Mouse (Mus musculus): ENCODE results near the gene 1700001C19Rik. TPM values are rescaled to one million over a fixed set of nuclear protein-coding genes. Genes with fewer than 3 reads are reported as not detected.
A peak's percentile ranks its signal among the peaks of the same experiment; 100 is the strongest.

Gene 1700001C19Rik
- polyA plus RNA-seq, 1 experiment from 2014 or later: 7.8 TPM

GRCm38 (mm10) chr17:47386649-47387048 is 50.5 kb downstream of the 1700001C19Rik start:
- no peak overlapping the region for H3K4me3 ChIP-seq (ENCODE audit: low read depth, low read length)
- WGBS (ENCODE audit: insufficient replicate concordance): 61% methylated on average over 4 of the region's 4 CpGs

DNA sequence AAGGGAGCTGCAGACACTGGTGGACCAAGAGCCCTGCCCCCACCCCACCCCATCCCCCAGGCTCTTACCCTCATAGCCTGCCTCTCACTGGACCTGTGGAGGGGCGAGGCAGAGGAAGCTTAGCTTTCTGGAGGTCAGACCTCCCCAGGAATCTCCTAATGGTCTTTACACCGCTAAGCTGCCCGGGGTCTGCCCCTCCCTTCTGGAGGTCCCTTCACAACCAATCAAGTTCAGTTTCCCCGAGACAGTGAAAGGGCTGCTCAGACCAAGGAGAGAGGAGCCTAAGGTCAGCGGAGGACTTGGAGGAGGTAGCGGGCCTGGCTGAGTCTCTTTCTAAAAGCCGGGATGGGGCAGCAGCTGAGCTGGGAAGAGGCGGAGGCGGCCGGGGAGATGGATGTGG is 52.0 kb downstream of the 1700001C19Rik start, which contains the start of gene Guca1b:
Gene Guca1b, plus strand, starts transcription at position 249 of the 400 bp plus-strand sequence.
- 0 out of 2 replicates have a peak, but pooled peaks cover 3% of the 10 kb centered on the region for H3K36me3 ChIP-seq (replicated peaks; ENCODE audit: insufficient read depth, low read length)
- no peaks in the 10 kb centered on the region for H3K9me3 ChIP-seq (ENCODE audit: low read length)
- 42% methylated on average over 10 of the region's 10 CpGs for WGBS (ENCODE audit: insufficient replicate concordance)
- no peak within 1 kb of the TSS for H3K9ac ChIP-seq (replicated peaks)
- H3K4me1 ChIP-seq (ENCODE audit: insufficient read depth): no peaks in the 10 kb centered on the region
- no peak within 1 kb of the TSS for H3K27ac ChIP-seq (ENCODE audit: low read depth)
- no peak within 1 kb of the TSS for H3K4me2 ChIP-seq (ENCODE audit: low read depth, low read length)
- no peak for TF ChIP-seq EP300 (IDR thresholded peaks at IDR 0.05; ENCODE audit: low read depth)
- no peaks in the 10 kb centered on the region for H3K27me3 ChIP-seq (ENCODE audit: insufficient read depth, low read length)
- no peak for ATAC-seq
- no peak within 1 kb of the TSS for H3K4me3 ChIP-seq (ENCODE audit: low read depth, low read length)
- no peak for DNase-seq

More at GRCm38 (mm10) chr17:47386649-47387048, 50.5 kb downstream of the 1700001C19Rik start:
- peak; percentile 78 for DNase-seq
- H3K9me3 ChIP-seq (ENCODE audit: low read length): no peaks in the 10 kb centered on the region
- TF ChIP-seq EP300 (IDR thresholded peaks at IDR 0.05; ENCODE audit: low read depth): no peak
- peak; percentile 89 for TF ChIP-seq CTCF (IDR thresholded peaks at IDR 0.05; ENCODE audit: low read depth)
- H3K27ac ChIP-seq (ENCODE audit: low read depth): no peak overlapping the region
- H3K4me1 ChIP-seq (ENCODE audit: insufficient read depth): no peaks in the 10 kb centered on the region
- H3K36me3 ChIP-seq (replicated peaks; ENCODE audit: insufficient read depth, low read length): no peaks in the 10 kb centered on the region
- H3K27me3 ChIP-seq (ENCODE audit: insufficient read depth, low read length): no peaks in the 10 kb centered on the region
- no peak overlapping the region for H3K9ac ChIP-seq (replicated peaks)
- H3K4me2 ChIP-seq (ENCODE audit: low read depth, low read length): no peak overlapping the region
- no peak for ATAC-seq

- DNase-seq (no peak), ATAC-seq (no peak)
- no peak for TF ChIP-seq EP300 (IDR thresholded peaks at IDR 0.05; ENCODE audit: low read depth)
- peak; percentile 37; the same call in 1 of the 2 replicates for TF ChIP-seq CTCF (IDR thresholded peaks at IDR 0.05; ENCODE audit: low read depth)
- WGBS (ENCODE audit: insufficient replicate concordance): 83% methylated on average over 3 of the region's 3 CpGs
- Histone ChIP-seq H3K9ac (replicated peaks) (no peak overlapping the region), H3K4me2 (ENCODE audit: low read depth, low read length) (no peak overlapping the region), H3K4me3 (ENCODE audit: low read depth, low read length) (no peak overlapping the region), H3K27me3 (ENCODE audit: insufficient read depth, low read length) (no peaks in the 10 kb centered on the region), H3K9me3 (ENCODE audit: low read length) (no peaks in the 10 kb centered on the region), H3K4me1 (ENCODE audit: insufficient read depth) (no peaks in the 10 kb centered on the region), H3K27ac (ENCODE audit: low read depth) (no peak overlapping the region), H3K36me3 (replicated peaks; ENCODE audit: insufficient read depth, low read length) (peaks cover 11% of the 10 kb centered on the region; the same call in 1 of the 2 replicates)
These were observed 53.1 kb downstream of the 1700001C19Rik start for GRCm38 (mm10) chr17:47384064-47384463.

DNA sequence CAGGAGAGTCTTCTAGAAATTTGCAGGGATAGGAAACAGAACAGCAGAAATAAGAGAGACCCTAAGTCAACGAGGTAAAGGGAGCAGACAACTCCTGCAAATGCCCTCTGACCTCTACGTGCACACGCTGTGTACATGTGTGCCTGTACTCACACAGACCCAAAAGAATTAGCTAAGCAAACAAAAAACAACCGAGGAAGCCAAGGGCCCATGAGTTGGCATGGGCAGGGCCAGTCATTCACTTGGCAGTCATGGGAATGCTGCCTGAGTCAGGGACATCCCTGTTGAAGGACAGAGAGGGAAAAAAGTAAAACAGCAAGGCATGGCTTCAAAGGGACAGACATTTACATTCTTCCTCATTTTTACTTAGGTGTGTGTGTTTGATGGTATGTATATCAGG is 53.9 kb downstream of the 1700001C19Rik start:
- H3K36me3 ChIP-seq (replicated peaks; ENCODE audit: insufficient read depth, low read length): peaks cover 12% of the 10 kb centered on the region; the same call in 1 of the 2 replicates
- no peak overlapping the region for H3K4me3 ChIP-seq (ENCODE audit: low read depth, low read length)
- no peak overlapping the region for H3K4me2 ChIP-seq (ENCODE audit: low read depth, low read length)
- H3K9me3 ChIP-seq (ENCODE audit: low read length): no peaks in the 10 kb centered on the region
- no peaks in the 10 kb centered on the region for H3K4me1 ChIP-seq (ENCODE audit: insufficient read depth)
- no peak for TF ChIP-seq EP300 (IDR thresholded peaks at IDR 0.05; ENCODE audit: low read depth)
- TF ChIP-seq CTCF (IDR thresholded peaks at IDR 0.05; ENCODE audit: low read depth): no peak
- no peaks in the 10 kb centered on the region for H3K27me3 ChIP-seq (ENCODE audit: insufficient read depth, low read length)
- 63% methylated on average over 4 of the region's 4 CpGs for WGBS (ENCODE audit: insufficient replicate concordance)
- no peak overlapping the region for H3K9ac ChIP-seq (replicated peaks)
- ATAC-seq (peak; percentile 45; the same call in 1 of the 2 replicates), DNase-seq (no peak)
- H3K27ac ChIP-seq (ENCODE audit: low read depth): no peak overlapping the region

GRCm38 (mm10) chr17:47381917-47382316 is 55.3 kb downstream of the 1700001C19Rik start:
- WGBS (ENCODE audit: insufficient replicate concordance): 83% methylated on average over 11 of the region's 11 CpGs

GRCm38 (mm10) chr17:47378133-47378532 is 59.0 kb downstream of the 1700001C19Rik start:
- Histone ChIP-seq H3K9me3 (ENCODE audit: low read length) (no peaks in the 10 kb centered on the region), H3K27ac (ENCODE audit: low read depth) (no peak overlapping the region), H3K4me2 (ENCODE audit: low read depth, low read length) (no peak overlapping the region), H3K27me3 (ENCODE audit: insufficient read depth, low read length) (no peaks in the 10 kb centered on the region), H3K9ac (replicated peaks) (no peak overlapping the region), H3K4me3 (ENCODE audit: low read depth, low read length) (no peak overlapping the region), H3K36me3 (replicated peaks; ENCODE audit: insufficient read depth, low read length) (peaks cover 54% of the 10 kb centered on the region), H3K4me1 (ENCODE audit: insufficient read depth) (no peaks in the 10 kb centered on the region)
- TF ChIP-seq CTCF (IDR thresholded peaks at IDR 0.05; ENCODE audit: low read depth): no peak
- no peak for ATAC-seq
- WGBS (ENCODE audit: insufficient replicate concordance): 86% methylated on average over 15 of the region's 15 CpGs
- no peak for DNase-seq

More at GRCm38 (mm10) chr17:47381917-47382316, 55.3 kb downstream of the 1700001C19Rik start:
- no peaks in the 10 kb centered on the region for H3K27me3 ChIP-seq (ENCODE audit: insufficient read depth, low read length)
- peaks cover 24% of the 10 kb centered on the region for H3K36me3 ChIP-seq (replicated peaks; ENCODE audit: insufficient read depth, low read length)
- ATAC-seq: no peak
- no peak for DNase-seq
- H3K4me2 ChIP-seq (ENCODE audit: low read depth, low read length): no peak overlapping the region
- no peaks in the 10 kb centered on the region for H3K4me1 ChIP-seq (ENCODE audit: insufficient read depth)
- TF ChIP-seq CTCF (IDR thresholded peaks at IDR 0.05; ENCODE audit: low read depth) (no peak), EP300 (IDR thresholded peaks at IDR 0.05; ENCODE audit: low read depth) (no peak)
- no peak overlapping the region for H3K27ac ChIP-seq (ENCODE audit: low read depth)
- H3K9me3 ChIP-seq (ENCODE audit: low read length): no peaks in the 10 kb centered on the region
- H3K4me3 ChIP-seq (ENCODE audit: low read depth, low read length): no peak overlapping the region
- no peak overlapping the region for H3K9ac ChIP-seq (replicated peaks)

All from liver, postnatal 0 days (tissue).